Mouse (Mus musculus) spleen, adult 2 months (tissue): ENCODE results near the gene Ednrb. TPM values are rescaled to one million over a fixed set of nuclear protein-coding genes. Genes with fewer than 3 reads are reported as not detected.

Experiments
- DNase-seq, 2 experiments: peaks; one replicate each; pipeline versions ENCODE4 v3.0.0 to v3.0.0-alpha.2; 2012 to 2021; ENCODE audit warnings: low spot score in 2 of 2, low read depth in 1 of 2
- H3K27ac ChIP-seq: fragments of 200-500 bp; 2 replicates; pipeline ENCODE4 v1.5.1; 2012; ENCODE audit warnings: low read length, inconsistent platforms; ENCODE audit not compliant: insufficient read depth
- H3K27me3 ChIP-seq: fragments of 200-500 bp; 2 replicates; pipeline ENCODE4 v1.6.1; 2012; ENCODE audit warnings: mild to moderate bottlenecking, moderate library complexity, low read length, inconsistent platforms; ENCODE audit not compliant: control insufficient read depth, insufficient read depth
- H3K36me3 ChIP-seq: fragments of 200-500 bp; 2 replicates; pipeline ENCODE4 v1.6.1; 2012; ENCODE audit warnings: mild to moderate bottlenecking, low read length, inconsistent platforms; ENCODE audit not compliant: control insufficient read depth, insufficient read depth
- H3K4me1 ChIP-seq: fragments of 200-500 bp; 2 replicates; pipeline ENCODE4 v1.6.1; 2011; ENCODE audit warnings: inconsistent platforms; ENCODE audit not compliant: control insufficient read depth, insufficient read depth, insufficient read length
- H3K4me3 ChIP-seq: fragments of 200-500 bp; 2 replicates; pipeline ENCODE4 v1.5.1; 2011; ENCODE audit warnings: mild to moderate bottlenecking, inconsistent platforms; ENCODE audit not compliant: insufficient read depth, insufficient read length; ENCODE audit errors: extremely low read depth
- CTCF ChIP-seq: fragments of 200-500 bp; IDR thresholded peaks from 2 replicates; pipeline ENCODE4 v1.5.1; 2011; ENCODE audit warnings: mild to moderate bottlenecking, inconsistent platforms; ENCODE audit not compliant: insufficient read depth, insufficient read length, insufficient replicate concordance; ENCODE audit errors: extremely low read depth
- POLR2A ChIP-seq: fragments of 200-500 bp; IDR thresholded peaks from 2 replicates; pipeline ENCODE4 v1.6.1; 2011; ENCODE audit warnings: low read depth, low read length, inconsistent platforms
- WGBS: fragments of 180-500 bp; shearing (Covaris S2); methylation state at CpG from one replicate; pipeline ENCODE4 v1.1.7; 2018; 5-methylcytosine and 5-hydroxymethylcytosine counted together
- polyA plus RNA-seq: library from polyadenylated mRNA; depleted of rRNA; stranded (reverse); fragments of >200 nt; gene quantifications from 2 replicates; pipeline ENCODE4 v1.2.3, GENCODE M21; 2012; rRNA removed

Ednrb gene
- 0.89 and 1.2 TPM in 2 replicates for polyA plus RNA-seq

- peak within 1 kb of the TSS; percentile 34; the same call in 1 of the 2 replicates for H3K4me3 ChIP-seq
- no peak for DNase-seq
- H3K36me3 ChIP-seq = no peaks in the 10 kb centered on the region
- peaks cover 3% of the 10 kb centered on the region for H3K27me3 ChIP-seq
- no peaks in the 10 kb centered on the region for H3K4me1 ChIP-seq
- TF ChIP-seq CTCF (no peak), POLR2A (no peak)
- 6% methylated on average over 24 of the region's 24 CpGs for WGBS
- no peak within 1 kb of the TSS for H3K27ac ChIP-seq
Measured at GRCm38 (mm10) chr14:103844011-103844549, at the start of gene Ednrb. Ednrb (minus strand) TSS chr14:103844402.

- no peak overlapping the region for H3K27ac ChIP-seq
- no peaks in the 10 kb centered on the region for H3K4me1 ChIP-seq
- no peaks in the 10 kb centered on the region for H3K27me3 ChIP-seq
- WGBS = 77% methylated on average over 8 of the region's 8 CpGs
- H3K4me3 ChIP-seq = no peak overlapping the region
- TF ChIP-seq POLR2A (no peak), CTCF (no peak)
- DNase-seq = no peak
- H3K36me3 ChIP-seq = no peaks in the 10 kb centered on the region
Measured at GRCm38 (mm10) chr14:103892411-103892938, 48.3 kb upstream of the Ednrb start.

- WGBS = 79% methylated on average over 4 of the region's 4 CpGs
- Histone ChIP-seq H3K4me1 (no peaks in the 10 kb centered on the region), H3K4me3 (no peak overlapping the region), H3K36me3 (no peaks in the 10 kb centered on the region), H3K27me3 (no peaks in the 10 kb centered on the region), H3K27ac (no peak overlapping the region)
- TF ChIP-seq CTCF = no peak
- TF ChIP-seq POLR2A = no peak
- DNase-seq = no peak
Measured at GRCm38 (mm10) chr14:103890761-103891160, 46.6 kb upstream of the Ednrb start.

GRCm38 (mm10) chr14:103884892-103885575 is 40.8 kb upstream of the Ednrb start:
- no peaks in the 10 kb centered on the region for H3K36me3 ChIP-seq
- 67% methylated on average over 7 of the region's 7 CpGs for WGBS
- no peaks in the 10 kb centered on the region for H3K4me1 ChIP-seq
- DNase-seq = no peak
- TF ChIP-seq CTCF (no peak), POLR2A (no peak)
- H3K4me3 ChIP-seq = no peak overlapping the region
- no peaks in the 10 kb centered on the region for H3K27me3 ChIP-seq
- H3K27ac ChIP-seq = no peak overlapping the region

GRCm38 (mm10) chr14:103882943-103883342 is 38.7 kb upstream of the Ednrb start:
- Histone ChIP-seq H3K4me3 (no peak overlapping the region), H3K36me3 (no peaks in the 10 kb centered on the region), H3K27me3 (no peaks in the 10 kb centered on the region), H3K27ac (no peak overlapping the region), H3K4me1 (no peaks in the 10 kb centered on the region)
- WGBS = 86% methylated on average over 3 of the region's 3 CpGs
- no peak for DNase-seq
- TF ChIP-seq POLR2A (no peak), CTCF (no peak)

GRCm38 (mm10) chr14:103877117-103877516 is 32.9 kb upstream of the Ednrb start:
- DNase-seq = no peak
- no peak for TF ChIP-seq CTCF
- no peaks in the 10 kb centered on the region for H3K4me1 ChIP-seq
- H3K36me3 ChIP-seq = no peaks in the 10 kb centered on the region
- WGBS = 90% methylated on average over 2 of the region's 2 CpGs
- H3K4me3 ChIP-seq = no peak overlapping the region
- H3K27ac ChIP-seq = no peak overlapping the region
- H3K27me3 ChIP-seq = no peaks in the 10 kb centered on the region

- Histone ChIP-seq H3K36me3 (no peaks in the 10 kb centered on the region), H3K4me1 (no peaks in the 10 kb centered on the region), H3K27ac (no peak overlapping the region), H3K4me3 (no peak overlapping the region), H3K27me3 (no peaks in the 10 kb centered on the region)
- no peak for DNase-seq
- TF ChIP-seq POLR2A (no peak), CTCF (no peak)
- 86% methylated on average over 3 of the region's 3 CpGs for whole genome bisulfite sequencing
Measured at GRCm38 (mm10) chr14:103876598-103876997, 32.4 kb upstream of the Ednrb start.
